Mouse (Mus musculus) heart, postnatal 36 days (tissue): ENCODE measurements around the gene Car8. TPM values are rescaled to one million over a fixed set of nuclear protein-coding genes. Genes with fewer than 3 reads are reported as not detected.

Source experiments
- microRNA-seq, 2 experiments: library from miRNA; unstranded; fragments of <30 nt; microRNA quantifications; one replicate each; pipeline ENCODE4 v1.2.0; 2021; ENCODE audit warnings: borderline number of aligned reads in 2 of 2
- total RNA-seq, 2 experiments: library from RNA; stranded (reverse); gene quantifications; 2 replicates each; pipeline ENCODE4 v1.2.3; 2021

Gene Car8
- total RNA-seq, 2 experiments from 2014 or later: 9.1 to 12.4 TPM

Small RNAs within 50 kb of the gene (microRNA-seq; reads per million reads assigned to microRNA genes)
- gene Gm25355: 0 reads per million in 2 experiments
